ENCODE assay signal across 8 mouse cellular contexts in the genomic region with DNA sequence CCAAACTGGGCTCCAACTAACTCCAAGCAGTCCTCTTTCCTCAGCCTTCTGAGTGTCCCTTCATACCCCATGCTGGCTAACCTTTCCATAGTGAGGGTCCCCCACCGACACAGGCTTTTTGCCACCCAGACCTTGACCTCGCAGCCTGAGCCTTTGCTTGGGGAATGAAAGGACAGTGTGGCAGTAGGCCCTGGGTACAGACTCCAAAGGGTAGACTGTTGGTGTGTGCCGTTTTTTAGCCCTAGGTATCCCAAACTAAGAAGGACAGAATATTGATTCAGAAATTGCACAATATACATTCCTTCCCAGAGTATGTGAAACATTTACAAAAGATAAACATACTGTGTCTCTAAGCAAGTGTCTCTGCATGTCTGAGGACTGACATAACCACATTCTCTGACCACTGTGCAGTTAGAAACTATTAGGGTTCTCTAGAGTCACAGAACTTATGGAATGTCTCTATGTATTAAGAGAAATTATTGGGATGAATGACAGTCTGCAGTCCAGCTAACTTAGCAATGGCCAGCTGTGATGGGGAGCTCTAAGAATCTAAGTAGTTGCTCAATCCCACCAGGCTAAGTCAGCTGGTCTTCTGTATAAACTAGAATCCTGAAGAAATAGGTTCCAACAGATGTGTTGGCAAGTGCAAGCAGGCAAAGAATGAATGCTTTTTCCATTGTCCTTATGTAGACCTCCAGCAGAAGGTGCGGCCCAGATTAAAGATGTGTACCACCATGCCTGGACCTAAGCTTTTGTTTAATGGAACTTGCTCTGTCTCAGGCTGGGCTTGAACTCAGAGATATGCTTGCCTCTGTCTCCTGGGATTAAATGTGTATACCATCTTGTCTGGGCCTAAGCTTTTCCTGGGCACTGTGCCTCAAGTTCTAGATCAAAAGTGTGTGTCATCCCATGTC. TPM values are rescaled to one million over a fixed set of nuclear protein-coding genes. Genes with fewer than 3 reads are reported as not detected.
DNase-seq lines count a peak whose midpoint lies in the region; ATAC-seq and TF ChIP-seq lines count a peak whose summit lies in the region.

No protein-coding gene starts in this region.

- H3K9me3 ChIP-seq in ES-Bruce4 (replicated peaks; ENCODE audit: control insufficient read depth, insufficient read depth, low read length, poor library complexity, severe bottlenecking): no peaks in the 10 kb centered on the region
- H3K9me3 ChIP-seq in forebrain, embryonic 12.5 days: no peaks in the 10 kb centered on the region
- no peaks in the 10 kb centered on the region for H3K9me3 ChIP-seq in limb, embryonic 13.5 days
- H3K9me3 ChIP-seq in neural tube, embryonic 14.5 days (ENCODE audit: control insufficient read depth, low read length): no peaks in the 10 kb centered on the region

- 42% methylated on average over 4 of the region's 4 CpGs for WGBS in forebrain, embryonic 12.5 days
- 40% methylated on average over 4 of the region's 4 CpGs for WGBS in limb, embryonic 13.5 days
- WGBS in neural tube, embryonic 14.5 days: 39% methylated on average over 4 of the region's 4 CpGs

- peak overlapping the region; percentile 74 for H3K9ac ChIP-seq in ES-Bruce4 (ENCODE audit: low read depth, poor library complexity, severe bottlenecking)
- peak overlapping the region; percentile 42; the same call in 1 of the 2 replicates for H3K9ac ChIP-seq in forebrain, embryonic 12.5 days
- peak overlapping the region; percentile 59 for H3K9ac ChIP-seq in limb, embryonic 13.5 days
- H3K9ac ChIP-seq in neural tube, embryonic 14.5 days (replicated peaks; ENCODE audit: low read depth, low read length): no peak overlapping the region; the same call in 1 of the 2 replicates

- peak; percentile 14 for DNase-seq in heart, adult 8-10 months (ENCODE audit: low spot score)
- no peak for DNase-seq in heart, postnatal 14 days
- DNase-seq in embryo, embryonic 9.5 days (ENCODE audit: extremely low spot score): no peak
- no peak for DNase-seq in thymus, postnatal 14 days

- H3K27ac ChIP-seq in ES-Bruce4 (ENCODE audit: insufficient read depth, low read length): peak overlapping the region; percentile 52; the same call in 1 of the 2 replicates
- peak overlapping the region; percentile 91 for H3K27ac ChIP-seq in forebrain, embryonic 12.5 days
- peak overlapping the region; percentile 69 for H3K27ac ChIP-seq in limb, embryonic 13.5 days
- H3K27ac ChIP-seq in neural tube, embryonic 14.5 days (ENCODE audit: low read depth, low read length): peak overlapping the region; percentile 85; the same call in 1 of the 2 replicates

- ATAC-seq in forebrain, embryonic 12.5 days (ENCODE audit: low FRiP score): peak; percentile 57; the same call in 1 of the 2 replicates
- peak; percentile 45 for ATAC-seq in limb, embryonic 13.5 days (ENCODE audit: low FRiP score, low read depth)
- ATAC-seq in neural tube, embryonic 14.5 days (ENCODE audit: low read depth): peak; percentile 64

- H3K36me3 ChIP-seq in ES-Bruce4 (ENCODE audit: control insufficient read depth, insufficient read depth, low read length, poor library complexity, severe bottlenecking): no peaks in the 10 kb centered on the region; the same call in 1 of the 2 replicates
- H3K36me3 ChIP-seq in forebrain, embryonic 12.5 days (replicated peaks): 0 out of 2 replicates have a peak, but pooled peaks cover 2% of the 10 kb centered on the region
- H3K36me3 ChIP-seq in limb, embryonic 13.5 days: 0 out of 2 replicates have a peak, but pooled peaks cover 2% of the 10 kb centered on the region
- no peaks in the 10 kb centered on the region for H3K36me3 ChIP-seq in neural tube, embryonic 14.5 days (ENCODE audit: control insufficient read depth, insufficient read depth, low read length)

- no peak for TF ChIP-seq CTCF in ES-Bruce4 (IDR thresholded peaks at IDR 0.05; ENCODE audit: low read depth, low read length)

- intact Hi-C loops in heart, postnatal 14 days (cut with DNase I): no loop called here

- H3K4me3 ChIP-seq in ES-Bruce4 (ENCODE audit: low read depth, low read length): peak overlapping the region; percentile 66
- H3K4me3 ChIP-seq in forebrain, embryonic 12.5 days (replicated peaks): peak overlapping the region; percentile 97
- peak overlapping the region; percentile 99 for H3K4me3 ChIP-seq in limb, embryonic 13.5 days
- H3K4me3 ChIP-seq in neural tube, embryonic 14.5 days (ENCODE audit: low read depth, low read length): peak overlapping the region; percentile 99

- TF ChIP-seq EP300 in ES-Bruce4 (IDR thresholded peaks at IDR 0.05; ENCODE audit: insufficient read depth, low read depth, low read length): no peak

- H3K4me1 ChIP-seq in ES-Bruce4 (ENCODE audit: control insufficient read depth, insufficient read depth, low read length): peaks cover 3% of the 10 kb centered on the region
- H3K4me1 ChIP-seq in forebrain, embryonic 12.5 days: peaks cover 19% of the 10 kb centered on the region
- H3K4me1 ChIP-seq in limb, embryonic 13.5 days: peaks cover 27% of the 10 kb centered on the region
- peaks cover 21% of the 10 kb centered on the region for H3K4me1 ChIP-seq in neural tube, embryonic 14.5 days (ENCODE audit: control insufficient read depth, insufficient read depth, low read length)

- no peaks in the 10 kb centered on the region for H3K27me3 ChIP-seq in ES-Bruce4 (ENCODE audit: control insufficient read depth, insufficient read depth, low read length, poor library complexity, severe bottlenecking)
- H3K27me3 ChIP-seq in forebrain, embryonic 12.5 days: no peaks in the 10 kb centered on the region
- H3K27me3 ChIP-seq in limb, embryonic 13.5 days: no peaks in the 10 kb centered on the region
- H3K27me3 ChIP-seq in neural tube, embryonic 14.5 days (ENCODE audit: control insufficient read depth, insufficient read depth, low read length): no peaks in the 10 kb centered on the region

- peak overlapping the region; percentile 77 for H3K4me2 ChIP-seq in forebrain, embryonic 12.5 days
- H3K4me2 ChIP-seq in limb, embryonic 13.5 days (replicated peaks): peak overlapping the region; percentile 69
- peak overlapping the region; percentile 50 for H3K4me2 ChIP-seq in neural tube, embryonic 14.5 days (ENCODE audit: low read depth, low read length)

- no peak for TF ChIP-seq POLR2A in ES-Bruce4 (IDR thresholded peaks at IDR 0.05; ENCODE audit: insufficient read depth, low read length)

RNA-seq across cellular contexts. Expression of a gene that starts 0.8 kb away (rescaled TPM):
- 10 to 100 TPM; 24.8 to 30.4 (median 27.9) TPM for total RNA-seq in heart, adult 8-10 months (2022)
- total RNA-seq in heart, postnatal 14 days (2021): 10 to 100 TPM; 24.8 to 28.0 TPM
- polyA plus RNA-seq in ES-Bruce4 (2011; ENCODE audit: insufficient read depth, insufficient read length, low read depth, missing spikeins): 60.4 and 62.1 TPM in 2 replicates
- 33.3 and 34.1 TPM in 2 replicates for polyA plus RNA-seq in forebrain, embryonic 12.5 days (2016; fragmentation: Nextera tagmentation; extraction: Ambion mirVana)
- polyA plus RNA-seq in limb, embryonic 13.5 days (2015; fragmentation: Nextera tagmentation; extraction: Ambion mirVana): 20.8 and 22.7 TPM in 2 replicates
- 25.3 and 28.7 TPM in 2 replicates for polyA plus RNA-seq in neural tube, embryonic 14.5 days (2014; fragmentation: Nextera tagmentation; extraction: Ambion mirVana)
